Mouse (Mus musculus): ENCODE measurements around the gene Adgrl2.

GRCm38 (mm10) chr3:148961611-148962010, 28.7 kb downstream of the Adgrl2 start:
- TF ChIP-seq CTCF (IDR thresholded peaks at IDR 0.05; ENCODE audit: control insufficient read depth, insufficient read depth, low read length) (no peak), POLR2A (IDR thresholded peaks at IDR 0.05; ENCODE audit: borderline replicate concordance, control insufficient read depth, low read depth, low read length) (no peak)

All from bone marrow, adult 2 months (tissue).